Mouse (Mus musculus) frontal cortex, adult 2 months (tissue): Measurements from ENCODE around the gene Gm42715. TPM values are rescaled to one million over a fixed set of nuclear protein-coding genes. Genes with fewer than 3 reads are reported as not detected.
"Not testable (repeated sequence)": the region's sequence is repeated elsewhere in the genome, so short reads cannot be mapped to it uniquely, and the experiment has no call there.

Experiments used
- DNase-seq, 2 experiments: peaks; one replicate each; pipeline ENCODE4 v3.0.0; 2022; ENCODE audit warnings: low spot score in 1 of 2; ENCODE audit errors: extremely low spot score in 1 of 2
- polyA plus RNA-seq: library from polyadenylated mRNA; depleted of rRNA; stranded (reverse); fragments of >200 nt; gene quantifications from 2 replicates; pipeline ENCODE4 v1.2.3, GENCODE M21; 2012; rRNA removed

Gm42715 gene
- polyA plus RNA-seq, result 15.6 and 16.6 TPM in 2 replicates

GRCm38 (mm10) chr7:127519284-127519683, at the start of gene Gm42715:
Gene Gm42715 (plus strand): TSS chr7:127519584.
- DNase-seq, result no peak

GRCm38 (mm10) chr7:127470011-127470715, 49.2 kb upstream of the Gm42715 start:
- no peak for DNase-seq

- peak; percentile 97 for DNase-seq
Observed at GRCm38 (mm10) chr7:127470743-127471645, 48.4 kb upstream of the Gm42715 start.

GRCm38 (mm10) chr7:127471646-127472010, 47.8 kb upstream of the Gm42715 start:
- DNase-seq, result no peak

GRCm38 (mm10) chr7:127472060-127472459, 47.3 kb upstream of the Gm42715 start:
- no peak for DNase-seq

GRCm38 (mm10) chr7:127473705-127474104, 45.7 kb upstream of the Gm42715 start:
- no peak for DNase-seq

GRCm38 (mm10) chr7:127474378-127475070, 44.9 kb upstream of the Gm42715 start:
- DNase-seq, result no peak

GRCm38 (mm10) chr7:127475186-127475740, 44.1 kb upstream of the Gm42715 start:
- no peak for DNase-seq

GRCm38 (mm10) chr7:127476336-127476735, 43.0 kb upstream of the Gm42715 start:
- no peak for DNase-seq

GRCm38 (mm10) chr7:127476855-127477254, 42.5 kb upstream of the Gm42715 start:
- no peak for DNase-seq

- DNase-seq, result peak; percentile 100
Observed at GRCm38 (mm10) chr7:127477687-127478634, 41.4 kb upstream of the Gm42715 start.

GRCm38 (mm10) chr7:127478635-127479317, 40.6 kb upstream of the Gm42715 start, which contains the start of gene Fbrs:
Gene Fbrs (plus strand): TSS chr7:127479199.
- DNase-seq, result peak; percentile 94 to 95

GRCm38 (mm10) chr7:127479318-127480225, 39.8 kb upstream of the Gm42715 start:
- no peak for DNase-seq

GRCm38 (mm10) chr7:127480321-127480720, 39.1 kb upstream of the Gm42715 start:
- no peak for DNase-seq

GRCm38 (mm10) chr7:127485416-127485815, 34.0 kb upstream of the Gm42715 start:
- DNase-seq, result no peak

- not testable (repeated sequence) for DNase-seq
Observed at GRCm38 (mm10) chr7:127488364-127488763, 31.0 kb upstream of the Gm42715 start.

GRCm38 (mm10) chr7:127489982-127490381, 29.4 kb upstream of the Gm42715 start:
- no peak for DNase-seq

- no peak for DNase-seq
Observed at GRCm38 (mm10) chr7:127491846-127492245, 27.5 kb upstream of the Gm42715 start.
